Mouse (Mus musculus) CH12.LX (cell line): ENCODE data around the gene Slc12a7.

Experiments
- CTCF ChIP-seq, 2 experiments: IDR thresholded peaks in 1 of 2; conservative IDR thresholded peaks in 1 of 2; 2 replicates each; pipeline ENCODE4 v1.5.1; 2011 to 2012; ENCODE audit warnings: low read depth in 2 of 2, low read length in 2 of 2, improper control_type of control experiment in 1 of 2, inconsistent platforms in 1 of 2, mild to moderate bottlenecking in 1 of 2, moderate library complexity in 1 of 2
- EP300 ChIP-seq: IDR thresholded peaks from 2 replicates; pipeline ENCODE4 v1.6.1; 2011; ENCODE audit warnings: low read length, improper control_type of control experiment
- MAX ChIP-seq: IDR thresholded peaks from 2 replicates; pipeline ENCODE4 v1.6.1; 2011; ENCODE audit warnings: low read length, improper control_type of control experiment
- NELFE ChIP-seq: IDR thresholded peaks from 2 replicates; pipeline ENCODE4 v1.6.1; 2011; ENCODE audit warnings: low read depth, low read length, improper control_type of control experiment
- POLR2A ChIP-seq: IDR thresholded peaks from 2 replicates; pipeline ENCODE4 v1.6.1; 2011; ENCODE audit warnings: low read depth, mild to moderate bottlenecking, improper control_type of control experiment, low read length
- ZC3H11A ChIP-seq: IDR thresholded peaks from 2 replicates; pipeline ENCODE4 v1.6.1; 2012; ENCODE audit warnings: low read depth, mild to moderate bottlenecking, inconsistent platforms, low read length, improper control_type of control experiment

GRCm38 (mm10) chr13:73725315-73725714 lies 7.6 kb upstream of the Slc12a7 start:
- TF ChIP-seq MAX, result no peak
- no peak for TF ChIP-seq CTCF (conservative IDR thresholded peaks at IDR 0.05 in 1 of 2, IDR thresholded peaks at IDR 0.05 in 1 of 2; ENCODE audit: low read depth in 2 of 2, low read length in 2 of 2)
- TF ChIP-seq POLR2A, result no peak
- no peak for TF ChIP-seq EP300
- TF ChIP-seq ZC3H11A, result no peak
- TF ChIP-seq NELFE, result no peak
